Mouse (Mus musculus) cerebellum, adult 9-11 months (tissue): ENCODE data around the gene Tmem143.
"Not testable (repeated sequence)": the region's sequence is repeated elsewhere in the genome, so short reads cannot be mapped to it uniquely, and the experiment has no call there.

Experiments
- DNase-seq: peaks from one replicate; pipeline ENCODE4 v3.0.0; 2022

Gene Tmem143

DNA sequence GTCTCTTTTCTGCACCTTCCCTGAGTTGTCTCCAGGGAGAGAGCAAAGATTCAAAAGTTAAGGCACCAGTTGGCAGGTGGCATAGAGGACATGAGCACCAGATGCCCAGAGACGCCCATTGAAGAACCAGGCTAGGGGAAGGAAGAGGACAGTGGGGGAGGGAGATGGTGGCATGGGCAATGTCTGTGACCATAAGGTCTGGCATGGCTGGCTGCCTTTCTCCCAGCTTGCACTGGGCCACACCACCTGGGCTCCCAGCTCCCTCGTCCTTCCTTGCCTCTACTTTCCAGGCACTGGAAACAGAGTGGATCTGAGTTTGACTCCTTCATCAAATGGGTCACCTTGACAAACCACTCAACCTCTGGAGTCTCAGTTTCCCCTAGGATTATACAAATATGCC is 4.1 kb upstream of the Tmem143 start:
- DNase-seq = no peak

DNA sequence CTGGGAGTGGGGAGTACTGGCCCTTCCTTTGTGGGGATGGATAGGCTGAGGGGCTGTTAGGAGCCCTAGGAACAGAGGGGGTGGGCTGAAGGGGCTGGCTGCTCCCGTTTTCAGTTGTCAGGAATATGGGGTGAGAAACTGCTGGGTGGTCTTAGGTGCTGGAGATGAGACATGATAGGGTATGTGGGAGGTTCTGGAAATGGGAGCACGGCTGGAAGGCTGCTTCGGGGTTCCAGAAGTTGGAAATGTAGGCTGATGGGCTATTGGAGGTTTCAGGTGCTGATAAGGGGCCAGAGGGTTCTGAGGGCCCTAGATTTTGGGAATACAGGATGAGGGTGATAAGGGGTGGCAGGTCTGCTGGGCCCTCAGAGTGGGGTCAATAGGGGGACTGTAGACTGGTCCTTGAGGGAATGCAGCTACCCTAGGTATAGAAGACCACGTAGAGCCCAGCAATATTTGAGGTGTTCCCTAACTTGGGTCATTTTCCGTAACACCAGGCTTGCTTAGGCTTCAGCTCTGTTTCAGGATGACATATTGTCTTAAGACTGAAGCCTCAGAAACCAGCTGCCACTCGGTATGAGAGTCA is 717 bp upstream of the Tmem143 start:
- DNase-seq = peak; percentile 52

DNA sequence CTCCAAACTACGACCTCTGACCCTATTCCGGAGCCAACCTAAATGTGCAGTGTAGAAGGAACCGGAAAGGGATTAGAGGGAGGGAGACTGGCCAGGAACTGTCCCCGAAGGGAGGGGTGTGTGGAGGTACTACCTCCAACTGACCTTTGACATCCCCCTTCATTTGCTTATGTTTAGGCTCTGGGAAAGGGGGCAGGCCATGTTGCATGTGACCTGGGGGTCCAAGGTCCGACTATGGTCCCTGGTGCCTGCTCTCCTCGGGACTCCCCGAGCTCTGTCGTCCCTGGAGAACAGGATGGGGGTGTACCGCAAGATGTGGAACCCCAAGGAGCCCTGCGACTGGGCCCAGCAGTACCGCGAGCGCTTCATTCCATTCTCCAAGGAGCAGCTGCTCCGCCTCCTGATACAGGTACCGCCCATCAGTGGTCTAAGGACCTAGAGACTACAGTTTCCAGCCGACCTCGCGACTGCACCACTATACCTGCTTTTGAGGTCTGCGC is 567 bp downstream of the Tmem143 start:
- no peak for DNase-seq

DNA sequence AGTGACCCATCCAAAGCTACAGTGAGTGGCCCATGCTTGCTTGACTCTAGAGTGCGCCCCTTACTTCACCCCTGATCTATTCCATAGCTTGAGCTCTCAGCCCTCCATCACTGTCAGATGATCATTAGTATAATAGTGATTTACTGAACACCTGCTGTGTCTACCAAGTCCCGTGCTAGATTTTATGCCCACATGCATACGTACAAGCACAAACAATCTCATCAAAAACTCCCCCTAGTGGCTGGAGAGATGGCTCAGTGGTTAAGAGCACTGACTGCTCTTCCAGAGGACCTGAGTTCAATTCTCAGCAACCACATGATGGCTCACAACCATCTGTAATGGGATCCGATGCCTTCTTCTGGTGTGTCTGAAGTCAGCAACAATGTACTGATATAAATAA is 1.4 kb downstream of the Tmem143 start:
- not testable (repeated sequence) for DNase-seq

DNA sequence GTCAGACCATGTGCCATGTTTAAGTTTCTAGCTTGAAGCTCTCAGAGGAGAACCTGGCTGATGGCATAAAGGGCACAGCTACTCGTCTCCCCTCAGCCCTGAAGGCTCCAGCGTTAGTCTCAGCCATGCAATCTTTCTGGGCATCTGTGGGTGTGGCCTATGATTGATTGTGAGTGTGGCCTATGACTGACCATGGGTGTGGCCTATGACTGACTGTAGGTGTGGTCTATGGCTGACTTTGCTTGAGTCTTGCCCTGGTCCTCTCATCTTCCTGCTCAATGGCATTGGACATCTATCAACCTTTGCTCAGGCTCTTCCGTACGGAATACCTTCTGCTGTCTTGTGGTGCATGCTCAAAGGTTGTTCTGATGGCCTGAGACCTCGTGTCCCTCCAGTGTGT is 4.8 kb downstream of the Tmem143 start:
- DNase-seq = no peak

DNA sequence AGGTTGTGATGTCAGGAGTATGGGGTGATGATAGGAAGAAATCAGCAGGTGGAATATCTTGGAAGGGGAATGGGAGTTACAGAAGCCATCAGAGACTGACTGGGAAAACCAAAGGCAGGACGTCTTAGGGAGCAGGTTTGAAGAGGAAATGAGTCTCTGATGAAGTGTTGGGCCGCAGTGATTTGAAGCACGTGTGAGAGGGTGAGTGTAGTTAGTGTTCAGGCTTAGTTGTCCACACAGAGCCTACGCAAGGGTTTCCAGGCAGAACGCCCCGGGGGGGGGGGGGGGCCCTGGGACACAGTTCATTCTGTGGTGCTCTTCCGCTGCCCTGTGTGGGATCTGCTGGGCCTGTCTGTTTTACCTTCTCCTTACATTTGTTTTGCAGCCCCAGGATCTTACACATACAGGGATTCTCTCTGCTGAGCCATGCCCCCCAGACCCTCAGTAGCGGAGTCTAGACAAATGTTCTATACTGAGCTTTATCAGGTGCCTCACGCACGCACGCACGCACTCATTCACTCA is 5.8 kb downstream of the Tmem143 start:
- no peak for DNase-seq

DNA sequence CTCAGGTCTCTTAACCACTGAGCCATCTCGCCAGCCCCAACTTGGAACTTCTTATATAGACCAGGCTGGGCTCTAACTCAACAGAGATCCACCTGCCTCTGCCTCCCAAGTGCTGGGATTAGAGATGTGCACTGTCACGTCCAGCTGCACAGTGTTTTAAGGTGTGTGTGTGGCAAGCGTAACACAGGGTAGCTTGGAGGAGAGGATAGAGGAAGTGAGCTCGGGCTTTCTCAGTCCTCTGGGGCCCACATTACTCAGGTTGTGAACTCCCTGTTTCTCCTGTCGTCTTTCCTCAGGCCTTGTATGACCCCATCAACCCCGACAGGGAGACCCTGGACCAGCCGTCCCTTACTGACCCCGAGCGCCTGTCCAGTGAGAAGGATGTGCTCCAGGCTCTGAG is 9.9 kb downstream of the Tmem143 start:
- no peak for DNase-seq

DNA sequence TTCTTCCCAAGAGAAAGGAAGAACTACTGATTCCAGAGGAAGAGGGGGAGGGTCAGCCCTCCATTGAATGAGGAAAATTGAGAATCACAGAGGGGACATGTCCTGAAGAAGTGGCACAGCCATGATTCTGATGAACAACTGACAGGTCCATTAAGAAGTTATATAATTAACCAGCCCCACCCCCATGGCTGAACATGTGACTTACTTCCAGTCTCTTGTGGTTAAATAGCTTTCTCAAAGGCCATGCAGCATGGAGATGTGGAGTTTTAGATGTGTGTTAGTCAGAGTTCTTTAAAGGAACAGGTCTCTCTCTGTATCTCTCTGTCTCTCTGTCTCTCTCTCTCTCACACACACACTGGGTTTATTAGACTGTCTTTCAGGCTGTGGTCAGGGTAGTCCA is 11.6 kb downstream of the Tmem143 start:
- no peak for DNase-seq

DNA sequence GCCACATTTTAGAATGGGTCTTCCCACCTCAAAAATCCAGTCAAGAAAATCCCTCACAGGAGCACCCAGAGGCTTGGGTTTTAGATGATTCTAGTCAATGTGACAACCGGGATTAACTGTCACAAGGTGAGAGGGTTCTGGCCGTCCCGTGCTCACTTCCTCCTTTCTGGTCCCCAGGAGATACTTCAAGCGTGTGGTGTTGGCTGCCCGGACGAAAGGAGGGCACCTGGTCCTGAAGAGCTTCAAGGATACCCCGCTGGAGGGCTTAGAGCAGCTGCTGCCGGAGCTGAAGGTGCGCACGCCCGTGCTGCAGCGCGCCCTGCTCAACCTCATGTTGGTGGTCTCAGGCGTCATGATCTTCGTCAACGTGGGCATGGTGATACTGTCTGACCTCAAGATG is 12.4 kb downstream of the Tmem143 start:
- no peak for DNase-seq

DNA sequence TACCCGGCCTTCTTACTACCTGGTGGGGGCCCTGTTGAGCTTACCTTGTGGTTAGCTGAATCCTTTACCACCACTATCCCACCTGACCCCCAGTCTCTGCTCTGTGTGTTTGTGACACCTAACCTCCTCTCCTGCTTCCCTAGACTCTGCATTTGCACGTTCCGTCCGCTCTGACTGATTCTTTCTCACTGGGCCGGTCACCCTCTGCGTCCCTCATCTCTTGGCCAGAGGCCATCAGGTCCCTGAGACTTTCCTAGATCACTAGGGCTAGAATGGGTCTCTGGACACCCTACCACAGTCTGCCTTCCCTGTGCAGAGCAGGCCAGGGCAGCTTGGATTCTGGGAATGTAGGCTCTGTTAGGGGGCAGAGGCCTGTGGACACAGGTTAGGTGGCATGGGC is 17.3 kb downstream of the Tmem143 start:
- DNase-seq = no peak

DNA sequence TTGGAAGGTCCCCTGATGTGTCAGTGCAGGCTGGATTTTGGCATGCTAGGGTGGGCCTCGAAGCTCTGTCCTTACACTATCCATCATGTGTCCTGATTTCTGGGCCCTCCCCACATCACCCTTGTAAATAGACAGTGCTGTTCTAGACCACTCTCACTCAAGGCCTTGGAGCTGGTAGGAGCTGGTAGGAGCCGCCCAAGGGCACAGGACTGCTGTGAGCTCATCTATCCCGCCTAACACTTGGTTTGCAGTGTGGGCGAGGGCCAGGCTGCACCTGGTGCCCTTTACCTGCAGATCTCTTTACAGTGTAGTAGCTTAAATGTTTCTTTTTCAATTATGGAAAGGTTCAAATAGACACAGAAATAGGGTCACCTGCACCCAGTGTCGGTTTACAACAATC is 18.3 kb downstream of the Tmem143 start:
- DNase-seq = no peak

DNA sequence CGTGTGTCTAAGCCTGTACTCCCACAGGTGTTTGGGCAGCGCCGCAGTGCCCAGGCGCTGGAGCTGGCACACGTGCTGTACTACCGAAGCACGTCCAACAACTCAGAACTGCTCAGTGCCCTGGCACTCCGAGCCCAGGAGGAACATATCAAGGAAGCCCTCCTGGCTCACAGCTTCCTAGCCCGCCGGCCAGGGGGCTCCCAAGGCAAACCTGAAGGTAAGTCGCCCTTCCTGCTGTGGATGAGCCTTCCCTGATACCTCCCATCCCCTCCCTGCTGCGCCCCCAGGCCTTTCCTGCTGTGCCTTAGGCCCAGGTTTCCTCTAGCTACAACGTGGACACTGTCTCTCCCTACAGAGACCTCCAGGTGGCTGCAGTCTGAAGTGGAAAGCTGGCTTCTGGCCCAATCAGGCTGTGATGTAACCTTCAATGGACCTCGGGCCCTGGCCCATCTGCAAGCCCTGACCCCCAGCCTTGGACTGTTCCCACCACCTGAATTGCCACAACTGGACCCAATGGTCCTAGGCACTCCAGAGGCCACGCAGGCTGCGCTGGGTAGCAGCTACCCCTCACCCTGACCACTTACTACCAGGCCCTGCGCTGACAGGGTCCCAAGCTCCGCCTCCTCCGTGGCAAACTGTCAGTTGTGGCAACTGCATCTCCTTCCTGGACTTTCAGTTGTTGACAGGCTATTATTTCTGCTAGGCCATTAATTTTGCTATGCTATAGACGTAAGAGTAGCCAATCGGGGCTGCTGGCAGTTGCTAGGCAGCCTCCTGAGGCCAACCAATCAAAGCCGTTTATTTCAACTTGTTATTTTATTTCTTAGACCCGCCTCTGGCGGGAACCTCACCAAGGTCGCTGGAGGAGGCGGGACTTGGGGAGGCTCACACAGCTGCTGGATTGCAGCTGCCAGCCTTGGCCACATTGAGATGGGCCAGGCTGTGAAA is 19.6 kb downstream of the Tmem143 start:
- DNase-seq = no peak

DNA sequence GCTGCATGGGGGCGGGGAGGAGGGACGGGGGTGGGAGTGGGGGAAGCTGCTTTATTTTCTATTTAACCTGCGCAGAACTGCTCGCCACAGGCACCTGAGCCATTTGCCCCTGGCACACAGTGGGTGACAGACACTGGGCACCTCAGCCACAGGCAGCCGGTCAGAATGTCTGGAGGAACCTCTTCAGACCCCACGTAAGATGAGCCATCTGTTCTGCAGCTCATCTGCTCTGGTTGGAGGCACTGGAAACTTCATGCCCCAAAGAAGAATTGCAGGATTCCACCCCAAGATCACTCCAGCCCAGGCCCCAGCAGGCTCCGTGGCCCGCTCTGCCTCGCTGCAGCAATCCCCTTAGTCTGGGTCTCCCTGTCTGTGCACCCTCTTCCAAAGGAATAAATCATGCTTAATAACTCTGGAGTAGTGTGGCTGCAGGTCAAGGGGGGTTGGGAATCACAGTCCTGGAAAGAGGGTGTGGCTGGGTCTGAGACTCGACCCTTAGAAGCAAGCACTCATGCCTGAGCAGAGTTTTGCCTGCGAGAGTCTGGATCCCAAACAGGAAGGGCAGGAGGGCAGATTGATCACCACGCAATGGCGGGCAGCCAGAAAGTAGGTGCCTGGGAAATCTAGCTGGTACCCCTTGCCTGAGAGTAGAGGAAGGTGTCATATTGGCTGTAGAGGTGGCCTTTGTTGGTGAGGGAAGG is 20.4 kb downstream of the Tmem143 start:
- no peak for DNase-seq

DNA sequence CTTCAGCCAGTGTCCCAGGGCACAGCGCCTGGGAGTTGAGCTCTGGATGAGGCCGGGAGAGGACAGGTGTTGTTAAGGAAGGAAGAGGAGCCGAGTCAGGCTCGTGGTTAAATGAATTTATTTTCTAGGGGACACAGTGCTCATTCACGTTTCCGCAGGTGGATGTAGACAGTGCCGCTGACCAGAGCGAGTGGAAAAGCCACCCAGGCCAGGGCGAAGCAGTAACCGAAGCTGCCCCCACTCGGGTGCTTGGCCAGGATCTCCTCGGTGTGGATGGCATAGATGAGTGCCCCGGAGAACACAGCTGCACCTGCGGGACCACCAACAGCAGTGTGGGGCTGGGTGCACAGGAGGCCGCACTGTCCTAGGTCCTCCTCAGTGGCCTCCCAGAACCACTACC is 21.2 kb downstream of the Tmem143 start:
- DNase-seq = no peak

DNA sequence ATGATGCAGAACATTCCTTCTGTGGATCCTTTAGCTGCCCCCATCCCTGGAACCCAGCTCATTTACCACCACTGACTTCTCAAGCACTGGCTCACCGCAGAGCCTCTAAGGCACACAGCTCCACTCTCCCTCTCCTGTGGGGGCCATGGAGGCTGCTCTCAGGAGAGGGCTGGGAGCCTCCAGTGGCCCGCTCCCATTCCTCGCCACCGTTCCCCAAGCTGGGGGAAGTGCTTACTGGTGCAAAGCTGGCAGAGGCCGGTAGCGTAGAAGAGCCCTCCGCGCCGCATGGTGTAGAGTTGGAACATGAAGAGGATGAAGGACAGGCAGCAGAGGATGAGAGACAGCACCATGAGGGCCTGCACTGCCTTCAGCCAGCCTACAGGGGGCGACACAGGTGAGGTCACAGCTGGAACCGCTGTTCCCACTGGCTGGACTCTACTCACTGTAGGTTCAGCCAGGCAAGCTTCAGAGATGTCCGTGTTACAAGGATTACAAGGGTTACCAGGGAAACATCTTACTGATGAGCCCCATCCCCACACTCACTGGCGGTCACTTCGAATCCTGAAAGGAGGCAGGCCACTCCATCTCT is 22.4 kb downstream of the Tmem143 start:
- DNase-seq = no peak

DNA sequence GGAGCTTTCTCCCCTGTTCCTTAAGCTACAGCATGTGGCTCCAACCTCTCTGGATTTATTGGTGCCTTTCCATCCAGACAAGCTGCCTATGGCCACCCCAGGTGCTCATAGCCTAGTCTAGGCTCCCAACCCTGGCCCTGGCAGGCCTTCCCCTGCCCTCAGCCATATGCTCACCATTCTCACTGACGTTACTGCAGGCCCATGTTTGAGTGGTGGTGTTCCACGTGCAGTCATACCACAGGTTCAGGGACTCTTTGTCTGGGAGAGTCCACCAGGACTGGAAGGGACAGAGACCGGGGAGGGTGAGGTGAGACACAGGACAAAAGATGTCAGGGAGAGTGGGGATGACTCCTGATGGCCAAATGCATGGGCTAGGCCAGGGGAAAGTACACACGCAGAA is 23.0 kb downstream of the Tmem143 start:
- no peak for DNase-seq

DNA sequence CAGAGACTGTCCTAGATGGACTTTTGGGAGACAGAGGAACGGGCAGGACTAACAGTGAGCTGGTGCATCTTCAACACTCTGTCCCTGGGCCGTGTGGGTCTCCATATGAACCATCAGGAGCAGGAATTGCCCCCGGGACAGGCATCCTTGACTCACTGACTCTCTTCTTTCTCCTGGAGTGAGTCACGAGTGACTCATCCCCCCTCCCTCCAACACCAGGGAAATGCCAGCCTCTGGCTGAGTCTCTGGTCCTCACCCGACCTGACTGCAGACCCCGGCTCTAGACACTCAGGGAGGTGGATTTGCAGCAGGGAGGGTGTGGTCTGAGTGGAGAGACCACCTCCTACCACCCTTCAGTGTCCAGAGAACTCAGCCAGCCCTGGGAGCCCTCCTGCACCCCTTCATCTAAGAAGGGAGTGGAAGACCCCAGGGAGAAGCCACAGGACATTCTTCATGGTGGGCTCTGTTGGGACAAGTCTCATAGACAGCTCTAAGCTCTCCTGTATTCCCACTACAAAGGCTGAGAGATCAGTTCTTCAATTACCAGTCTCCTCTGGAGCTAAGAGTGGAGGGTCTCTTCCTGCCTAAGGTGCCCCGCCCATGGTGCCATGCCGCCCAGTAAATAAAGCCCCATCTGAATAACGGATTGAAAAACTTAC is 24.0 kb downstream of the Tmem143 start:
- peak; percentile 12 for DNase-seq

DNA sequence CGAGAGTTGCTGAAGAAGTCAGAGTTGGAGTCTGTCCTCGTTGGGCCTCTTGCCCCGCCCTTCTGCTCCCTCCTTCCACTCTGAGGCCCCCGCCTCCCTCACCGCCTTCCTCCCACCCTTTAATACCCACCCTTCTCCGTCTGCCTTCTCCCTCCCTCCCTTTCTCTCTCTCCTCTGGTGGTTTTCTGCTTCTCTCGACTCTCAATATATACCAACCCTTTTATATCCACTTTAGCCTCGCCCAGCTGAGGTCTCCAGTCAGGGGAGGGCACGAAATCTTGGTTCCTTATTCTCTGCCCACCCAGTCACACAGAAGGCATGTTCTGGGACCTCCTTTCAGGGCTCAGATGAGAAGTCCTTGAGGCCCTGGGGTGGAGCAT is 24.5 kb downstream of the Tmem143 start, which contains the start of gene Emp3:
Gene Emp3, minus strand, starts transcription at position 163 of the 380 bp plus-strand sequence.
- DNase-seq = no peak

DNA sequence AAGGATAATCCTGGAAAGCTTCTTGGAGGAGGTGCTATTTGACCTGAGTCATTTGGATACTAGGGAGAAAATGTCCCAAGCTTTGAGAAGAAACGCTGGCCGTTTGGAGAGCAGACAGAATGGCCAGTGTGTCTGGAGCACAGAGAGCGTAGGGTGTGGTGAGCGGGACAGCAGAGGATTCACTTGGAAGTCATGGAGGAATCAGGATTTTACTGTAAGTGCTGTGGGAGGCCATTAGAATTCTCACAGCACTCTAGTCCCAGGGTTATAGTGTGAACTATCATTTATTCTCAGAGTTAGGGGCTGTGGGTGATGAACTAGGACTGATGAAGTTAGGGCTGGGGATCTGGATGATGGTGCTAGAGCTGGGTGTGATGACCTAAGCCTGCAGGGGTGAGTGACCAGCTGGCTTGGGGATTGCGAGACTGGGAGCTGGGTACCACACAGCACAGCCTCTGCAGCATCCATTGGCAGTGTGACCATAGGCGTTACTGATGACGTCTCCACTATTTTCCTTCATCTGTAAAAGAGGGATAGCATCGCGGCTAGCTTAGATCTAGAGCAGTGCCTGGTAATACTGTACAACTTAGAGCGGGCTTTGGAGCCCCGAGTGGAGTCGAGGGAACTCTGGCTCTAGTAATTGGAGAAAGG is 25.3 kb downstream of the Tmem143 start:
- peak; percentile 10 for DNase-seq

DNA sequence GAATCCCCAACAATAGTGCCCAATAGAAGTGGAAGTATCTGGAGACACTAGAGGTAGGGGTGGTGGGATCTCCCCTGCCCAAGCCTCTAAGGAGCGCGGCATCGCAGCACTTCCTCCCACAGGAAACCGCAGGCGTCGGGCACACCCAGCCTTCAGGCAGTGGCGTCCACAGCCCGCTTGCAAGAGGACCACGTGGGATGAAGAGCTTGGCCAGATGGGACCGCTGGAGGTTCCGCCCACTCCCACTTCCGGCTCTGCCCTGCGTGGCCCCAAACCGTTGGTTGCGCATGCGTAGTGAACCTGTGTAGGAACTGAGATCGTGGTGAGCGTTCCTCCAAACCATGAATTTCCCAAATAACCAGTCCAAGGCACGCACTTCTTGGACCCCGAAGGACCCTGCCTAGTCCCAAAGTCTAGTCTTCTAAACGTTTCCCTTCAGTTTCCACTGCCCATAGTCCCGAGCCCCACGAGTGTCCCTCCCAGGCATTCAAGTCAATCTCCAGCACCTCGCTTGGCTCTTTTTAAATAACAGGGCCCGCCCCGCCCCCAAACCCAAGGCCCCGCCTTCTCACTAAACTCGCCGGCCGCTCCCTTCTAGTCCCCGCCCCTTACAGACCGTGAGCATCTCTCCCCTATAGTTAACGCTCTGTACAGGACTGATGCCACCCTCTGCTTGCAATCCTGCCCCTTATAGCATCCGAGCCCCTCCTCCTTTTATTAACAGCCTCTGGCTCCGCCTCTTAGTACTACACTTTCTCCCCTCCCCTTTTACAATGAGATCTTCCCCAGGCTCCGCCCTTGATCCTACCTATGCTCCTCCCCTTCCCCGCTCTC is 26.4 kb downstream of the Tmem143 start:
- peak; percentile 88 for DNase-seq
